Mouse (Mus musculus) lung, postnatal 0 days (tissue): ENCODE data around the gene Negr1. TPM values are rescaled to one million over a fixed set of nuclear protein-coding genes. Genes with fewer than 3 reads are reported as not detected.
A peak's percentile ranks its signal among the peaks of the same experiment; 100 is the strongest.

Experiments used
- ATAC-seq: fragments of 200-750 bp; cut with Nextera tagmentation; 2 replicates; pipeline ENCODE4 v1.8.0; 2017; ENCODE audit warnings: moderate library complexity
- DNase-seq: peaks from one replicate; pipeline ENCODE4 v3.0.0-alpha.2; 2016; ENCODE audit warnings: low spot score
- H3K27ac ChIP-seq: fragments of 300-500 bp; sonication (generic); 2 replicates; pipeline ENCODE4 v1.5.1; 2014; ENCODE audit warnings: antibody characterized with exemption, mild to moderate bottlenecking, low read length, mixed read lengths
- H3K27me3 ChIP-seq: fragments of 300-500 bp; sonication (generic); replicated peaks from 2 replicates; pipeline ENCODE4 v1.6.1; 2014; ENCODE audit warnings: low read length, mixed read lengths; ENCODE audit not compliant: insufficient read depth
- H3K36me3 ChIP-seq: fragments of 300-500 bp; sonication (generic); 2 replicates; pipeline ENCODE4 v1.6.1; 2014; ENCODE audit warnings: low read length, mixed read lengths; ENCODE audit not compliant: insufficient read depth
- H3K4me1 ChIP-seq: fragments of 300-500 bp; sonication (generic); 2 replicates; pipeline ENCODE4 v1.6.1; 2014; ENCODE audit warnings: antibody characterized with exemption, low read depth, low read length, mixed read lengths; ENCODE audit not compliant: insufficient read depth
- H3K4me2 ChIP-seq: fragments of 300-500 bp; sonication (generic); replicated peaks from 2 replicates; pipeline ENCODE4 v1.6.1; 2014; ENCODE audit warnings: low read depth, mild to moderate bottlenecking, low read length, moderate library complexity, mixed read lengths
- H3K4me3 ChIP-seq: fragments of 300-500 bp; sonication (generic); 2 replicates; pipeline ENCODE4 v1.5.1; 2014; ENCODE audit warnings: low read depth, low read length
- H3K9ac ChIP-seq: fragments of 300-500 bp; sonication (generic); replicated peaks from 2 replicates; pipeline ENCODE4 v1.6.1; 2014; ENCODE audit warnings: low read depth, mild to moderate bottlenecking
- H3K9me3 ChIP-seq: fragments of 300-500 bp; sonication (generic); 2 replicates; pipeline ENCODE4 v1.6.1; 2016; ENCODE audit warnings: low read length, mixed read lengths
- CTCF ChIP-seq: IDR thresholded peaks from 2 replicates; pipeline ENCODE4 v1.5.1; 2016; ENCODE audit warnings: antibody characterized with exemption, mild to moderate bottlenecking
- EP300 ChIP-seq: IDR thresholded peaks from 2 replicates; pipeline ENCODE4 v1.6.1; 2016; ENCODE audit warnings: antibody characterized with exemption, mild to moderate bottlenecking, control low read depth
- WGBS: fragments of 180-500 bp; shearing (Covaris S2); extraction: QIAGEN DNeasy Blood & Tissue Kit; methylation state at CpG from one replicate; pipeline ENCODE4 v1.1.7; 2014; 5-methylcytosine and 5-hydroxymethylcytosine counted together
- polyA plus RNA-seq: library from polyadenylated mRNA; unstranded; fragments of >200 nt; fragmentation: Nextera tagmentation; extraction: Ambion mirVana; gene quantifications from 2 replicates; pipeline ENCODE4 v1.2.1, GENCODE M21; 2015

Gene Negr1
- polyA plus RNA-seq, 1 experiment from 2014 or later, result 1.3 TPM

GRCm38 (mm10) chr3:156560766-156561165 lies 828 bp upstream of the Negr1 start:
- ATAC-seq, result peak; percentile 85
- Histone ChIP-seq H3K27ac (no peak overlapping the region), H3K36me3 (no peaks in the 10 kb centered on the region), H3K4me3 (peak overlapping the region; percentile 44), H3K9ac (no peak overlapping the region), H3K4me1 (no peaks in the 10 kb centered on the region), H3K9me3 (no peaks in the 10 kb centered on the region), H3K4me2 (peak overlapping the region; percentile 75), H3K27me3 (peaks cover 17% of the 10 kb centered on the region; the same call in 1 of the 2 replicates)
- WGBS, result 2% methylated on average over 26 of the region's 27 CpGs
- DNase-seq, result peak; percentile 76
- TF ChIP-seq EP300 (no peak), CTCF (no peak)

- Histone ChIP-seq H3K9me3 (no peaks in the 10 kb centered on the region), H3K27ac (no peak overlapping the region), H3K4me1 (no peaks in the 10 kb centered on the region), H3K4me3 (peak overlapping the region; percentile 54), H3K27me3 (peaks cover 17% of the 10 kb centered on the region; the same call in 1 of the 2 replicates), H3K36me3 (no peaks in the 10 kb centered on the region), H3K4me2 (peak overlapping the region; percentile 75), H3K9ac (no peak overlapping the region)
- ATAC-seq, result no peak
- TF ChIP-seq CTCF (no peak), EP300 (no peak)
- 2% methylated on average over 10 of the region's 10 CpGs for WGBS
- no peak for DNase-seq
These were observed 811 bp downstream of the Negr1 start for GRCm38 (mm10) chr3:156562424-156562785.

GRCm38 (mm10) chr3:156562796-156563195 lies 1.2 kb downstream of the Negr1 start:
- WGBS, result 13% methylated on average over 2 of the region's 2 CpGs
- Histone ChIP-seq H3K9ac (no peak overlapping the region), H3K4me1 (no peaks in the 10 kb centered on the region), H3K36me3 (no peaks in the 10 kb centered on the region), H3K4me3 (peak overlapping the region; percentile 54; the same call in 1 of the 2 replicates), H3K27me3 (peaks cover 17% of the 10 kb centered on the region; the same call in 1 of the 2 replicates), H3K27ac (no peak overlapping the region), H3K4me2 (peak overlapping the region; percentile 75; the same call in 1 of the 2 replicates), H3K9me3 (no peaks in the 10 kb centered on the region)
- ATAC-seq (no peak), DNase-seq (no peak)
- TF ChIP-seq EP300 (no peak), CTCF (no peak)

GRCm38 (mm10) chr3:156563353-156563752 lies 1.8 kb downstream of the Negr1 start:
- no peak overlapping the region for H3K4me2 ChIP-seq
- H3K27ac ChIP-seq, result no peak overlapping the region
- no peaks in the 10 kb centered on the region for H3K4me1 ChIP-seq
- ATAC-seq (no peak), DNase-seq (no peak)
- peaks cover 17% of the 10 kb centered on the region; the same call in 1 of the 2 replicates for H3K27me3 ChIP-seq
- no peaks in the 10 kb centered on the region for H3K9me3 ChIP-seq
- no peak overlapping the region for H3K9ac ChIP-seq
- 11% methylated on average over 3 of the region's 3 CpGs for WGBS
- TF ChIP-seq EP300, result no peak
- no peak for TF ChIP-seq CTCF
- no peak overlapping the region for H3K4me3 ChIP-seq
- no peaks in the 10 kb centered on the region for H3K36me3 ChIP-seq

- H3K9ac ChIP-seq, result no peak overlapping the region
- H3K4me1 ChIP-seq, result no peaks in the 10 kb centered on the region
- H3K36me3 ChIP-seq, result no peaks in the 10 kb centered on the region
- no peaks in the 10 kb centered on the region for H3K27me3 ChIP-seq
- H3K9me3 ChIP-seq, result no peaks in the 10 kb centered on the region
- no peak overlapping the region for H3K27ac ChIP-seq
- ATAC-seq, result no peak
- WGBS, result 12% methylated on average over 2 of the region's 2 CpGs
- H3K4me2 ChIP-seq, result no peak overlapping the region
- H3K4me3 ChIP-seq, result no peak overlapping the region
- no peak for DNase-seq
- TF ChIP-seq EP300, result no peak
- no peak for TF ChIP-seq CTCF
These were observed 11.9 kb downstream of the Negr1 start for GRCm38 (mm10) chr3:156573465-156573864.

- DNase-seq (no peak), ATAC-seq (no peak)
- H3K9ac ChIP-seq, result no peak overlapping the region
- H3K4me1 ChIP-seq, result no peaks in the 10 kb centered on the region
- TF ChIP-seq CTCF, result peak; percentile 33
- no peak for TF ChIP-seq EP300
- H3K9me3 ChIP-seq, result no peaks in the 10 kb centered on the region
- no peak overlapping the region for H3K4me2 ChIP-seq
- 86% methylated on average over 1 of the region's 1 CpGs for WGBS
- no peaks in the 10 kb centered on the region for H3K27me3 ChIP-seq
- H3K4me3 ChIP-seq, result no peak overlapping the region
- no peak overlapping the region for H3K27ac ChIP-seq
- no peaks in the 10 kb centered on the region for H3K36me3 ChIP-seq
These were observed 14.7 kb downstream of the Negr1 start for GRCm38 (mm10) chr3:156576292-156576691.

GRCm38 (mm10) chr3:156590612-156591011 lies 29.0 kb downstream of the Negr1 start:
- H3K9me3 ChIP-seq, result no peaks in the 10 kb centered on the region
- H3K4me1 ChIP-seq, result no peaks in the 10 kb centered on the region
- no peak for DNase-seq
- no peaks in the 10 kb centered on the region for H3K27me3 ChIP-seq
- H3K4me2 ChIP-seq, result no peak overlapping the region
- ATAC-seq, result no peak
- no peak overlapping the region for H3K9ac ChIP-seq
- H3K36me3 ChIP-seq, result no peaks in the 10 kb centered on the region
- H3K27ac ChIP-seq, result no peak overlapping the region
- H3K4me3 ChIP-seq, result no peak overlapping the region
- TF ChIP-seq EP300 (no peak), CTCF (no peak)
- WGBS, result 82% methylated on average over 4 of the region's 4 CpGs
